Mouse (Mus musculus) bone marrow, adult 2 months (tissue): ENCODE results near the gene Edc3. TPM values are rescaled to one million over a fixed set of nuclear protein-coding genes. Genes with fewer than 3 reads are reported as not detected.
A peak's percentile ranks its signal among the peaks of the same experiment; 100 is the strongest.

Experiments used
- H3K27ac ChIP-seq: fragments of 200-500 bp; 2 replicates; pipeline ENCODE4 v1.5.1; 2012; ENCODE audit warnings: low read depth, mild to moderate bottlenecking, control low read depth, inconsistent platforms, low read length; ENCODE audit not compliant: control insufficient read depth, poor library complexity, insufficient read depth
- H3K4me1 ChIP-seq: fragments of 200-500 bp; 2 replicates; pipeline ENCODE4 v1.6.1; 2011; ENCODE audit warnings: low read length; ENCODE audit not compliant: control insufficient read depth, insufficient read depth
- H3K4me3 ChIP-seq: fragments of 200-500 bp; replicated peaks from 2 replicates; pipeline ENCODE3; 2011; ENCODE audit warnings: mild to moderate bottlenecking, low read depth, low read length, control low read depth; ENCODE audit not compliant: control insufficient read depth
- CTCF ChIP-seq: fragments of 200-500 bp; IDR thresholded peaks from 2 replicates; pipeline ENCODE4 v1.5.1; 2011; ENCODE audit warnings: low read length, control low read depth; ENCODE audit not compliant: control insufficient read depth, insufficient read depth
- POLR2A ChIP-seq: fragments of 200-500 bp; IDR thresholded peaks from 2 replicates; pipeline ENCODE4 v1.6.1; 2011; ENCODE audit warnings: low read depth, mild to moderate bottlenecking, control low read depth, low read length, borderline replicate concordance; ENCODE audit not compliant: control insufficient read depth
- WGBS: fragments of 180-500 bp; shearing (Covaris S2); methylation state at CpG from one replicate; pipeline ENCODE4 v1.1.7; 2018; 5-methylcytosine and 5-hydroxymethylcytosine counted together
- polyA plus RNA-seq: library from polyadenylated mRNA; stranded (reverse); fragments of >200 nt; gene quantifications from 2 replicates; pipeline ENCODE4 v1.2.4, GENCODE M21; 2011; ENCODE audit warnings: low replicate concordance; ENCODE audit not compliant: missing spikeins, insufficient read depth, insufficient read length

Edc3 gene
- polyA plus RNA-seq, 1 experiment, result 9.1 TPM

- Histone ChIP-seq H3K4me3 (no peak overlapping the region), H3K27ac (no peak overlapping the region), H3K4me1 (peaks cover 7% of the 10 kb centered on the region; the same call in 1 of the 2 replicates)
- WGBS, result 87% methylated on average over 4 of the region's 4 CpGs
- TF ChIP-seq CTCF (no peak), POLR2A (no peak)
These were observed 58.9 kb downstream of the Edc3 start for GRCm38 (mm10) chr9:57767231-57767630.

DNA sequence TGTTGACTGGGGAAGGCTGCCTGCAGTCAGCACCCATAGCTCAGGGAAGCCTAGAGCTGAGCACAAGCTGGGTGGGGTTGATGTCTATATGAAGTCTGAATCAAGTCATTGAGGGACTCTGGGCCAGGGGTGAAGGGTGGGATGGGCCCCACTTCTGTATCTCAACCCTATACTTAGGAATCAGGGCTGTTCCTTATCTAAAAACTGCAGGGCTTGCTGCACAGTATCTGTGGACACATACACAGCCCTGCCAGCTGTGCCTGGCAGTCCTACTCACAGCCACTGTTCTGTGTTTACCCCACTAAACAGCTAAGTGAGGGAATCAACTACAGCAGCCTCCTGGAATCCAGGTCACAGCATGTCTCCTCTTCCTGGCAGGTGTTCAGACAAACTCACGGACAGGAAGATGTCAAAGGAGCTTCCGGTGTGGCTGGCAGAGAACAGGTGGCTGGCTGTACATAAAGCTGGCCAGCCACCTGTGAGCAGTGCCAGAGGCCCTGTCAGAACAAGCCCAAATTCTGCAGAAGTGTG, 61.3 kb downstream of the Edc3 start:
- H3K4me1 ChIP-seq, result peaks cover 3% of the 10 kb centered on the region; the same call in 1 of the 2 replicates
- no peak overlapping the region for H3K4me3 ChIP-seq
- WGBS, result 55% methylated on average over 2 of the region's 2 CpGs
- no peak for TF ChIP-seq CTCF
- no peak for TF ChIP-seq POLR2A
- peak overlapping the region; percentile 92 for H3K27ac ChIP-seq

DNA sequence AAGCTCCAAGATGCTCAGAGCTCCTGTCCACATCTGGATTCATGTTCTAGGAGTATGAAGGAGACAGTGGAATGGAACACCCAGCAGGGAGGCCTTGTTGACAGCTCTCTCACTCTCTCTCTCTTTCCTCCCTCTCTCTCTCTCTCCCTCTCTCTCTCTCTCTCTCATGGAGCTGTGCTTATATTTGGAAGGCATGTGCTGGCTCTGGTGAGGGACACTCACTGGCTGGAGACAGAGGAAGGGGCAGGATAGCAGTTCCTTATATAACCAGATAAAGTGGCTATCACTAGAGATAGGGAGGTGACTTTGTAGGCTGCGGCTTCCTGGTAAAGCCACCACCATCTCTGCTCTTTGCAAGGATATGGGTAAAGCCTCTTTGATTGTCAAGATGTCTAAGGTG, 61.9 kb downstream of the Edc3 start:
- TF ChIP-seq POLR2A, result no peak
- TF ChIP-seq CTCF, result no peak
- no peak overlapping the region for H3K4me3 ChIP-seq
- H3K27ac ChIP-seq, result peak overlapping the region; percentile 92
- H3K4me1 ChIP-seq, result peaks cover 3% of the 10 kb centered on the region; the same call in 1 of the 2 replicates
- WGBS, result 55% methylated on average over 1 of the region's 1 CpGs

DNA sequence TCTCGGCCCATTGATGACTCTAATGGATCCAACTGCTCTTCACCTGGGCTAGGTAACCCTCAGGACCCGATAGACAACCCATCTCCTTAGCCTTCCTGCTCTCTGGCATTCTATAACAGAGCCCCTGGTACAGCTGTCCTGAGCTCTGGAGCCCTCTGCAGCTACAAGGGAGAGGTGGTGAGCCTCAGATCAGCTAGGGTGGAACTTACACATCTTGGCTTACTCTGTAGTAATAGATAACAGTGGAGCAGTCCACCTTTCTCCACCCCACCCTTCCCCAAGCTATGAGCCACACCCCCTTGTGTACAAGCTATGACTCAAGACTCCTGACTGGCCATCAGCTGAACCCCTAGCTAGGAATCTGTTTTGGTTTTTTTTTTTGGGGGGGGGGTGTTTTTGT, 62.5 kb downstream of the Edc3 start:
- H3K4me3 ChIP-seq, result no peak overlapping the region
- 87% methylated on average over 2 of the region's 2 CpGs for WGBS
- TF ChIP-seq POLR2A, result no peak
- no peak for TF ChIP-seq CTCF
- H3K27ac ChIP-seq, result peak overlapping the region; percentile 66
- H3K4me1 ChIP-seq, result peaks cover 3% of the 10 kb centered on the region; the same call in 1 of the 2 replicates

DNA sequence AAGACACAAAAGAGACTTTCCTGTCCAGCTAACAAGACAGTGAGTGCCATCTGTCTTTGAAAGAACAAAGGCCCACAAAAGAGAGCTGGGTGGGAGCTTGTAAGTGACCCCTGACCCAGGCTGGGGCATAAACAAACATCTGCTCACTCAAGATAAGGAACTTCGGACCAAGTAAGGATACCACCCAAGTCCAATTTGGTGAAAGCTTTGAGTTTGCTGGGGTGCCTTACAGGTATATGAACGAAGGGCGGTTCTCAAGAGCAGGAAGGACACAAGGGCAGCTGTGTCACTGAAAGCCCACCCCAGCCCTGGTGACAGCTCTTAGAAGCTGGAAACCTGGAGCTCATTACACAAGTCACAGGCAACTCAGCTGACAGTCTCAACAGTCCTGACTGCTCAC, 65.4 kb downstream of the Edc3 start:
- H3K27ac ChIP-seq, result no peak overlapping the region
- no peak overlapping the region for H3K4me3 ChIP-seq
- TF ChIP-seq CTCF (no peak), POLR2A (no peak)
- WGBS, result 75% methylated on average over 3 of the region's 3 CpGs
- H3K4me1 ChIP-seq, result no peaks in the 10 kb centered on the region; the same call in 1 of the 2 replicates

DNA sequence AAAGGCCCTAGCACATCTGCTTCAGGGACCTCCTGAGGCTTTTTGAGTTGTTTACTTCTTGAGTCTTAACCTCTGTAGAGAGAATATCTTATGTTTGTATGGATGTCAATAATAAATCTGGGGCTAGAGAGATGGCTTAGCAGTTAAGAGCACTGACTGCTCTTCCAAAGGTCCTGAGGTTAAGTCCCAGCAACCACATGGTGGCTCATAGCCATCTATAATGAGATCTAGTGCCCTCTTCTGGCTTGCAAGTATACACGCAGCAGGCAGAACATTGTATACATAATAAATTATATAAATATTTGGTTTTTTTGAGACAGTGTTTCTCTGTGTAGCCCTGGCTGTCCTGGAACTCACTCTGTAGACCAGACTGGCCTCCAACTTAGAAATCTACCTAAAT, 65.8 kb downstream of the Edc3 start:
- WGBS, result 4% methylated on average over 1 of the region's 1 CpGs
- Histone ChIP-seq H3K4me1 (no peaks in the 10 kb centered on the region; the same call in 1 of the 2 replicates), H3K27ac (no peak overlapping the region), H3K4me3 (no peak overlapping the region)
- TF ChIP-seq CTCF, result no peak
- no peak for TF ChIP-seq POLR2A

DNA sequence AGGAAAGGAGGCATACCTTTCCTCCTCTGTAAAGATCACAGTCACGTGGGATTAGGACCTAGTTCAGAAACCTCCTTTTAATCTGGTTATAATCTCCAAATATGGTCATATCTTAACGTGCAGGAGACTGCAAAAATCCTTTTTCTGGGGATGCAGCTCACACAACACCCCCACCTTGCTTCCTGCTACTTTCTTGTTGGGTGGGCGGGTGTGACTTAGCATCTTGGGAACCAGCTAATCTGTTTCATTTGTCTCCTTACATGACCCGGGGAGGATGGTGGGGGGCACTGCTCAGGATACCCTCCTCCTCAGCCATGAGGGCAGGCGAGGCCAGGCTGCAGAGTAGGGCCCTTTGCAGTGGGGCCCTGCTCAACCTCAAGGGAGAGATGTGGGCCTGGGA, 66.7 kb downstream of the Edc3 start:
- no peaks in the 10 kb centered on the region; the same call in 1 of the 2 replicates for H3K4me1 ChIP-seq
- no peak overlapping the region; the same call in 1 of the 2 replicates for H3K27ac ChIP-seq
- 55% methylated on average over 5 of the region's 5 CpGs for WGBS
- no peak overlapping the region for H3K4me3 ChIP-seq
- TF ChIP-seq CTCF (no peak), POLR2A (no peak)

DNA sequence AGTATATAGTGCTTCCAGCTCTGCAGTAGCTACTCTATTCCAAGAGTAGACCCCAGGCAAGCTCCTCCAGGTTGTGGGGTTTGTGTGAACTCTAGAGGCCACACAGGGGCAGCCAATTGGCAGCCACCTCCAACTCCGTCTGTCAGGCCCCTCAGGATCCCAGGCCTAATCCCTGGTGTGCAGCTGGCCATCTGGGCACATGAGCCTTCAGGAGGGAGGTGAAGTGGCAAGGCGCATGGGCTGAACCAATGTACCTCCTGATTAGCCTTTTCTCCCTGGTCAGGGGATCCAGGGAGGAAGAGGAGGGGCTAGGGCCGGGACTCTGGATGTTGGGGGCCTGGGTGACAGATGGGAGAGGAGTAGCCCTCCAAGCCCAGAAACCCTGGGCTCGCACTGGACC, 67.4 kb downstream of the Edc3 start:
- WGBS, result 66% methylated on average over 4 of the region's 4 CpGs
- Histone ChIP-seq H3K4me1 (no peaks in the 10 kb centered on the region; the same call in 1 of the 2 replicates), H3K27ac (no peak overlapping the region), H3K4me3 (no peak overlapping the region)
- TF ChIP-seq POLR2A, result no peak
- no peak for TF ChIP-seq CTCF

- peaks cover 3% of the 10 kb centered on the region; the same call in 1 of the 2 replicates for H3K4me1 ChIP-seq
- WGBS, result 76% methylated on average over 3 of the region's 3 CpGs
- no peak overlapping the region for H3K4me3 ChIP-seq
- TF ChIP-seq POLR2A (no peak), CTCF (no peak)
- no peak overlapping the region for H3K27ac ChIP-seq
These were observed 74.3 kb downstream of the Edc3 start for GRCm38 (mm10) chr9:57782656-57783055.
